Comparison of ENCODE assay signal across 1 mouse cellular context in the genomic region with DNA sequence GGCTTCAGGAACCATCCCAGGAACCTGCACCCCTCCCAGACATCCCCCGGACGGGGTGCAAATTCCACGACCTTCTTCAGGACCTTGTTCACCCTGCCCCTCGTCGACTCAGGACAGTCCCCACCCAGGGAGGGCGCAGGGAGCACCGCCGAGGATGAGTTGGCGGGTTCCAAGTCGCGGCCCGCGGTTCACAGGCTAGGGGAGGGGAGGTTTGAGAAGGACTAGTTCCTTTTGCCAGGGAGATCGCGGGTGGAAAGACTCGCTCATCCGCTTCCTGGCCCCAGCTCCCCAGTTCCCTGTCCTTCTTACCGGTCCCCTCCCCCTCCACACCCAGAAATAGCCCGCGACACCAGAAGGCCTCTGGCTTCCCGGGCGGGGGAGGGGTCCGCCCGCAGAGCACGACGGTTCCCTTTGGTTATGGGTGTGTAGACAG.
TF ChIP-seq lines count a peak whose summit lies in the region.

A gene (minus strand): TSS at position 370 of the 433 bp plus-strand sequence.

TF ChIP-seq in CH12.LX, 34 proteins besides CTCF, POLR2A, EP300 and RAD21 (continued from another document):
- TF ChIP-seq MEF2A (IDR thresholded peaks at IDR 0.05; ENCODE audit: borderline replicate concordance, low read depth, low read length) (peak; percentile 89), USF1 (IDR thresholded peaks at IDR 0.05; ENCODE audit: low read depth, low read length) (no peak), ZC3H11A (IDR thresholded peaks at IDR 0.05; ENCODE audit: low read depth, low read length) (no peak), JUND (conservative IDR thresholded peaks at IDR 0.05; ENCODE audit: low read depth, low read length) (no peak), USF2 (conservative IDR thresholded peaks at IDR 0.05; ENCODE audit: low read depth, low read length) (no peak)
